In genomic region chr15:79527192-79527591, GRCm38 (mm10) we compare ENCODE assay signal across 16 mouse cellular contexts. TPM values are rescaled to one million over a fixed set of nuclear protein-coding genes. Genes with fewer than 3 reads are reported as not detected.
A peak's percentile ranks its signal among the peaks of the same experiment; 100 is the strongest.
DNase-seq lines count a peak whose midpoint lies in the region; ATAC-seq lines count a peak whose summit lies in the region.
"Had no signal": no experiment of that assay in that cellular context is flagged by ENCODE, and none has a peak within 500 bp of the region (broad histone marks: within the 10 kb centered on the region; RNA-seq: fewer than 3 reads in every experiment).

No protein-coding gene starts in this region.

- H3K27me3 ChIP-seq in forebrain, embryonic 12.5 days = no peaks in the 10 kb centered on the region
- H3K27me3 ChIP-seq in forebrain, embryonic 15.5 days = no peaks in the 10 kb centered on the region
- no peaks in the 10 kb centered on the region for H3K27me3 ChIP-seq in limb, embryonic 15.5 days
- H3K27me3 ChIP-seq in limb, embryonic 10.5 days (ENCODE audit: low read depth, poor library complexity, severe bottlenecking) = no peaks in the 10 kb centered on the region

- DNase-seq in limb, embryonic 10.5 days (ENCODE audit: low spot score) = no peak
- DNase-seq in brain, adult 2 months (ENCODE audit: low read depth, low spot score) = peak; percentile 88
- peak; percentile 66 for DNase-seq in cerebellum, postnatal 36 days
- DNase-seq in layer of hippocampus, postnatal 36 days = no peak
- no peak for DNase-seq in adrenal gland, adult 18-20 months (ENCODE audit: low spot score in 2 of 2)
- DNase-seq: liver had no signal

- H3K9ac ChIP-seq in forebrain, embryonic 12.5 days = no peak overlapping the region
- H3K9ac ChIP-seq in forebrain, embryonic 15.5 days (replicated peaks) = no peak overlapping the region
- no peak overlapping the region for H3K9ac ChIP-seq in limb, embryonic 15.5 days

- no peak overlapping the region for H3K4me3 ChIP-seq in forebrain, embryonic 12.5 days (replicated peaks)
- H3K4me3 ChIP-seq in forebrain, embryonic 15.5 days = no peak overlapping the region
- H3K4me3 ChIP-seq in limb, embryonic 15.5 days = no peak overlapping the region
- H3K4me3 ChIP-seq in limb, embryonic 10.5 days = no peak overlapping the region
- H3K4me3 ChIP-seq: hindbrain, embryonic 10.5 days had no signal

- ATAC-seq in forebrain, embryonic 12.5 days (ENCODE audit: low FRiP score) = 0 out of 2 replicates have a peak, but pooled peaks have one; percentile 31
- no peak; the same call in 1 of the 2 replicates for ATAC-seq in forebrain, embryonic 15.5 days (replicated peaks)
- ATAC-seq in limb, embryonic 15.5 days (ENCODE audit: insufficient number of reproducible peaks, low FRiP score, low TSS enrichment, low read depth) = no peak
- ATAC-seq: activated CD4-positive, CD25-positive, alpha-beta regulatory T cell, adult 4 months had no signal

- no peak overlapping the region for H3K27ac ChIP-seq in forebrain, embryonic 12.5 days
- no peak overlapping the region for H3K27ac ChIP-seq in forebrain, embryonic 15.5 days (replicated peaks)
- H3K27ac ChIP-seq in limb, embryonic 15.5 days = peak overlapping the region; percentile 47; the same call in 1 of the 2 replicates
- H3K27ac ChIP-seq in limb, embryonic 10.5 days = no peak overlapping the region
- H3K27ac ChIP-seq: hindbrain, embryonic 10.5 days had no signal

- WGBS in forebrain, embryonic 12.5 days = 79% methylated on average over 4 of the region's 4 CpGs
- 82% methylated on average over 4 of the region's 4 CpGs for WGBS in forebrain, embryonic 15.5 days
- 81% methylated on average over 4 of the region's 4 CpGs for WGBS in limb, embryonic 15.5 days
- WGBS in limb, embryonic 10.5 days = 82% methylated on average over 4 of the region's 4 CpGs

- no peaks in the 10 kb centered on the region for H3K9me3 ChIP-seq in forebrain, embryonic 12.5 days
- no peaks in the 10 kb centered on the region for H3K9me3 ChIP-seq in forebrain, embryonic 15.5 days
- H3K9me3 ChIP-seq in limb, embryonic 15.5 days = no peaks in the 10 kb centered on the region
- no peaks in the 10 kb centered on the region for H3K9me3 ChIP-seq in limb, embryonic 10.5 days (replicated peaks)
- H3K9me3 ChIP-seq: hindbrain, embryonic 10.5 days had no signal

- no peaks in the 10 kb centered on the region for H3K4me1 ChIP-seq in forebrain, embryonic 12.5 days
- no peaks in the 10 kb centered on the region for H3K4me1 ChIP-seq in forebrain, embryonic 15.5 days
- peaks cover 13% of the 10 kb centered on the region for H3K4me1 ChIP-seq in limb, embryonic 15.5 days
- no peaks in the 10 kb centered on the region for H3K4me1 ChIP-seq in limb, embryonic 10.5 days
- H3K4me1 ChIP-seq: hindbrain, embryonic 10.5 days had no signal

- no peak overlapping the region for H3K4me2 ChIP-seq in forebrain, embryonic 12.5 days
- no peak overlapping the region for H3K4me2 ChIP-seq in forebrain, embryonic 15.5 days (replicated peaks)
- H3K4me2 ChIP-seq in limb, embryonic 15.5 days = no peak overlapping the region

- peaks cover 66% of the 10 kb centered on the region for H3K36me3 ChIP-seq in forebrain, embryonic 12.5 days (replicated peaks)
- H3K36me3 ChIP-seq in forebrain, embryonic 15.5 days = peaks cover 62% of the 10 kb centered on the region
- H3K36me3 ChIP-seq in limb, embryonic 15.5 days = peaks cover 93% of the 10 kb centered on the region
- H3K36me3 ChIP-seq in limb, embryonic 10.5 days = peaks cover 65% of the 10 kb centered on the region

RNA-seq across cellular contexts. Expression of gene Kdelr3, which starts 11.0 kb away (rescaled TPM):
- 12.8 and 15.3 TPM in 2 replicates for polyA plus RNA-seq in forebrain, embryonic 12.5 days (2016; fragmentation: Nextera tagmentation; extraction: Ambion mirVana)
- 5.1 and 5.3 TPM in 2 replicates for polyA plus RNA-seq in forebrain, embryonic 15.5 days (2015; fragmentation: Nextera tagmentation; extraction: Ambion mirVana)
- polyA plus RNA-seq in limb, embryonic 15.5 days (2015; fragmentation: Nextera tagmentation; extraction: Ambion mirVana) = 211 and 223 TPM in 2 replicates
- polyA plus RNA-seq in limb, embryonic 10.5 days (2016; fragmentation: Nextera tagmentation; extraction: Ambion mirVana) = 4.2 and 9.4 TPM in 2 replicates
- total RNA-seq in layer of hippocampus, postnatal 36 days (2021) = under 1 TPM in 1 of 2 experiments, not detected in 1; 0.32 TPM
- total RNA-seq in adrenal gland, adult 18-20 months (2021) = 1 to 10 TPM; 1.6 to 4.0 TPM
- total RNA-seq: megakaryocyte, adult 5-6 weeks; neutrophil, adult 5-6 weeks had no signal

RNA-seq across cellular contexts. Expression of gene Ddx17, which starts 19.3 kb away (rescaled TPM):
- polyA plus RNA-seq in forebrain, embryonic 12.5 days (2016; fragmentation: Nextera tagmentation; extraction: Ambion mirVana) = 76.2 and 77.5 TPM in 2 replicates
- polyA plus RNA-seq in forebrain, embryonic 15.5 days (2015; fragmentation: Nextera tagmentation; extraction: Ambion mirVana) = 60.1 and 63.7 TPM in 2 replicates
- 41.6 and 54.0 TPM in 2 replicates for polyA plus RNA-seq in limb, embryonic 15.5 days (2015; fragmentation: Nextera tagmentation; extraction: Ambion mirVana)
- polyA plus RNA-seq in limb, embryonic 10.5 days (2016; fragmentation: Nextera tagmentation; extraction: Ambion mirVana) = 44.9 and 51.4 TPM in 2 replicates
- 100 to 1,000 TPM; 311 to 331 TPM for total RNA-seq in layer of hippocampus, postnatal 36 days (2021)
- 100 to 1,000 TPM; 263 to 265 TPM for total RNA-seq in adrenal gland, adult 18-20 months (2021)

RNA-seq across cellular contexts. Expression of gene Kcnj4, which starts 22.2 kb away (rescaled TPM):
- polyA plus RNA-seq in forebrain, embryonic 12.5 days (2016; fragmentation: Nextera tagmentation; extraction: Ambion mirVana) = not detected in 2 replicates
- polyA plus RNA-seq in forebrain, embryonic 15.5 days (2015; fragmentation: Nextera tagmentation; extraction: Ambion mirVana) = 0.20 and 0.33 TPM in 2 replicates
- not detected in 2 replicates for polyA plus RNA-seq in limb, embryonic 15.5 days (2015; fragmentation: Nextera tagmentation; extraction: Ambion mirVana)
- polyA plus RNA-seq in limb, embryonic 10.5 days (2016; fragmentation: Nextera tagmentation; extraction: Ambion mirVana) = not detected in 2 replicates
- total RNA-seq in layer of hippocampus, postnatal 36 days (2021) = 10 to 100 TPM; 69.5 to 75.8 TPM
- under 1 TPM in 1 of 2 experiments, not detected in 1; 0.42 TPM for total RNA-seq in adrenal gland, adult 18-20 months (2021)
- total RNA-seq: megakaryocyte, adult 5-6 weeks; MEL; neutrophil, adult 5-6 weeks had no signal
- polyA plus RNA-seq: activated CD4-positive, CD25-positive, alpha-beta regulatory T cell, adult 4 months; gonadal fat pad, adult 2 months; hindbrain, embryonic 10.5 days; kidney, embryonic 14.5 days had no signal

Comparison
In these comparisons a context has a peak if more than half of its experiments do, and no peak if none do; other contexts are left out.
1. RNA of gene Kdelr3, which starts 11.0 kb away (polyA plus RNA-seq): 211 to 223 TPM in limb, embryonic 15.5 days; 12.8 to 15.3 TPM in forebrain, embryonic 12.5 days, 4.2 to 9.4 TPM in limb, embryonic 10.5 days and 5.1 to 5.3 TPM in forebrain, embryonic 15.5 days; every median in the first group is over 10 times any median in the second.
2. DNase-seq: peak in brain, adult 2 months (single experiment) and cerebellum, postnatal 36 days (2 of 2); none in limb, embryonic 10.5 days (single experiment), layer of hippocampus, postnatal 36 days (0 of 2) and adrenal gland, adult 18-20 months (0 of 2).